In the genomic region with DNA sequence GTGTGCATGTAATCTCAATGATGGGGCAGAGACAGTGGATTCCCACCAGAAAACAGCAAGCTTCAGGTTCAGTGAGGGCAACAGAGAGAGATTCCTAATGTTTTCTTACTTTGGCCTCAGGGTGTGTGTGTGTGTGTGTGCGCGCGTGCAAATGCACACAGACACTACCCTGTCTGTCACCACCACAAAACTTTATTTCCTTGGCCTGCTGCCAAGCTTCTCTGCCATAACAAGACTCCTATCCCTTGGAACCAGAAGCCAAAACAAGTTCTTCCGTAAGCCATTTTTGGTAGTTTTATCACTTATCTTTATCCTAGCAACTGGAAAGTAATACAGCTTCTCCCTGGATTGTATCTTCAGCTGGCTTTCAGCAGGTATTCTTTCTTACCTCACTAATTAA, we compare ENCODE assay signal across 27 mouse cellular contexts. TPM values are rescaled to one million over a fixed set of nuclear protein-coding genes. Genes with fewer than 3 reads are reported as not detected.
DNase-seq lines count a peak whose midpoint lies in the region; ATAC-seq and TF ChIP-seq lines count a peak whose summit lies in the region.
"Had no signal": no experiment of that assay in that cellular context is flagged by ENCODE, and none has a peak within 500 bp of the region (broad histone marks: within the 10 kb centered on the region; RNA-seq: fewer than 3 reads in every experiment).

No protein-coding gene starts in this region.

- no peak overlapping the region for H3K9ac ChIP-seq in forebrain, postnatal 0 days
- H3K9ac ChIP-seq: embryonic facial prominence, embryonic 12.5 days; forebrain, embryonic 12.5 days; forebrain, embryonic 15.5 days; heart, embryonic 13.5 days; hindbrain, embryonic 12.5 days; hindbrain, embryonic 15.5 days had no signal

- DNase-seq in adrenal gland, postnatal 14 days, result peak; percentile 15
- no peak for DNase-seq in adrenal gland, postnatal 36 days
- DNase-seq in heart, adult 11 months, result peak; percentile 84
- no peak for DNase-seq in heart, postnatal 25 days (ENCODE audit: low spot score)
- DNase-seq in 416B (ENCODE audit: low read depth), result peak; percentile 38
- peak; percentile 25 for DNase-seq in large intestine, adult 2 months (ENCODE audit: low read depth, low spot score)
- no peak for DNase-seq in forebrain, postnatal 0 days
- DNase-seq: adrenal gland, postnatal 10 days; B cell, adult 2 months; cerebellum, adult 18-20 months; cerebellum, adult 9-10 months; cerebellum, postnatal 14 days; gastrocnemius, postnatal 10 days; heart, adult 2 months; heart, postnatal 14 days had no signal

- intact Hi-C loops in heart, postnatal 25 days (cut with DNase I), result loop anchor here (5.0 kb wide), 1 partner anchor 44 kb away; no protein-coding TSS in a partner anchor

- H3K4me2 ChIP-seq in forebrain, postnatal 0 days (ENCODE audit: low read depth), result no peak overlapping the region
- H3K4me2 ChIP-seq: embryonic facial prominence, embryonic 12.5 days; forebrain, embryonic 12.5 days; forebrain, embryonic 15.5 days; heart, embryonic 13.5 days; hindbrain, embryonic 12.5 days; hindbrain, embryonic 15.5 days had no signal

- no peak overlapping the region for H3K27ac ChIP-seq in forebrain, postnatal 0 days (ENCODE audit: low read depth, low read length)
- H3K27ac ChIP-seq: embryonic facial prominence, embryonic 12.5 days; forebrain, embryonic 12.5 days; forebrain, embryonic 15.5 days; heart, adult 2 months; heart, embryonic 10.5 days; heart, embryonic 13.5 days; hindbrain, embryonic 12.5 days; hindbrain, embryonic 15.5 days had no signal

- no peaks in the 10 kb centered on the region for H3K4me1 ChIP-seq in forebrain, postnatal 0 days (ENCODE audit: insufficient read depth)
- H3K4me1 ChIP-seq: embryonic facial prominence, embryonic 12.5 days; forebrain, embryonic 12.5 days; forebrain, embryonic 15.5 days; heart, embryonic 10.5 days; heart, embryonic 13.5 days; hindbrain, embryonic 12.5 days; hindbrain, embryonic 15.5 days had no signal

- peaks cover 11% of the 10 kb centered on the region; the same call in 1 of the 2 replicates for H3K36me3 ChIP-seq in forebrain, postnatal 0 days (ENCODE audit: insufficient read depth)

- no peaks in the 10 kb centered on the region for H3K9me3 ChIP-seq in forebrain, postnatal 0 days (ENCODE audit: low read length)
- H3K9me3 ChIP-seq: embryonic facial prominence, embryonic 12.5 days; forebrain, embryonic 12.5 days; forebrain, embryonic 15.5 days; G1E; heart, embryonic 10.5 days; heart, embryonic 13.5 days; hindbrain, embryonic 12.5 days; hindbrain, embryonic 15.5 days had no signal

- WGBS in large intestine, adult 2 months, result 44% methylated on average over 4 of the region's 4 CpGs
- 84% methylated on average over 4 of the region's 4 CpGs for WGBS in forebrain, postnatal 0 days

- no peak for TF ChIP-seq CTCF in forebrain, postnatal 0 days (IDR thresholded peaks at IDR 0.05; ENCODE audit: low read depth)

- ATAC-seq in forebrain, postnatal 0 days, result no peak
- ATAC-seq: forebrain, embryonic 15.5 days; intestine, postnatal 0 days; Patski had no signal

- no peak overlapping the region for H3K4me3 ChIP-seq in forebrain, postnatal 0 days (ENCODE audit: low read depth, low read length)
- H3K4me3 ChIP-seq: embryonic facial prominence, embryonic 12.5 days; erythroblast, embryonic 14.5 days; forebrain, embryonic 12.5 days; forebrain, embryonic 15.5 days; heart, adult 2 months; heart, embryonic 10.5 days; heart, embryonic 13.5 days; hindbrain, embryonic 12.5 days; hindbrain, embryonic 15.5 days had no signal

- no peaks in the 10 kb centered on the region for H3K27me3 ChIP-seq in forebrain, postnatal 0 days (ENCODE audit: insufficient read depth, low read length)
- H3K27me3 ChIP-seq: CH12.LX; embryonic facial prominence, embryonic 12.5 days; forebrain, embryonic 12.5 days; forebrain, embryonic 15.5 days; heart, embryonic 13.5 days; hindbrain, embryonic 12.5 days; hindbrain, embryonic 15.5 days; Patski had no signal

RNA-seq across cellular contexts. Expression of a gene that starts 30.2 kb away (rescaled TPM):
- total RNA-seq in adrenal gland, postnatal 14 days (2021), result 107 and 108 TPM in 2 replicates
- 100 to 1,000 TPM; 108 to 120 TPM for total RNA-seq in adrenal gland, postnatal 36 days (2021)
- 100 to 1,000 TPM; 110 to 113 TPM for total RNA-seq in heart, postnatal 25 days (2021)
- 27.7 and 40.1 TPM in 2 replicates for polyA plus RNA-seq in large intestine, adult 2 months (2012; rRNA removed)
- total RNA-seq in forebrain, postnatal 0 days (2014; rRNA removed), result 92.9 and 139 TPM in 2 replicates
- 179 and 245 TPM in 2 replicates for polyA plus RNA-seq in forebrain, postnatal 0 days (2015; fragmentation: Nextera tagmentation; extraction: Ambion mirVana)

RNA-seq across cellular contexts. Expression of a gene that starts 52.6 kb away (rescaled TPM):
- total RNA-seq in adrenal gland, postnatal 14 days (2021), result 57.1 and 74.2 TPM in 2 replicates
- total RNA-seq in adrenal gland, postnatal 36 days (2021), result 10 to 100 TPM; 66.8 to 76.9 TPM
- total RNA-seq in heart, postnatal 25 days (2021), result 10 to 100 TPM; 43.3 to 43.6 TPM
- 11.9 TPM in 2 replicates for polyA plus RNA-seq in large intestine, adult 2 months (2012; rRNA removed)
- 44.8 and 44.9 TPM in 2 replicates for total RNA-seq in forebrain, postnatal 0 days (2014; rRNA removed)
- polyA plus RNA-seq in forebrain, postnatal 0 days (2015; fragmentation: Nextera tagmentation; extraction: Ambion mirVana), result 8.1 and 9.3 TPM in 2 replicates

Comparison
In these comparisons a context has a peak if more than half of its experiments do, and no peak if none do; other contexts are left out.
1. DNase-seq: peak in adrenal gland, postnatal 14 days (single experiment), heart, adult 11 months (single experiment), 416B (single experiment) and large intestine, adult 2 months (single experiment); none in adrenal gland, postnatal 36 days (0 of 2), heart, postnatal 25 days (single experiment) and forebrain, postnatal 0 days (single experiment).